Mouse (Mus musculus): ENCODE measurements around the gene Stim2. TPM values are rescaled to one million over a fixed set of nuclear protein-coding genes. Genes with fewer than 3 reads are reported as not detected.

Stim2 gene
- total and polyA plus RNA-seq, 2 experiments, result 12.2 to 13.2 TPM

- DNase-seq (ENCODE audit: extremely low read depth, low read depth, low spot score), result no peak
- no peak overlapping the region for H3K27ac ChIP-seq (replicated peaks; ENCODE audit: insufficient read depth, low read depth, low read length)
- WGBS, result 55% methylated on average over 4 of the region's 4 CpGs
Measured at GRCm38 (mm10) chr5:54163890-54164289, 165.6 kb downstream of the Stim2 start.

More at GRCm38 (mm10) chr5:54163890-54164289, 165.6 kb downstream of the Stim2 start:
- Histone ChIP-seq H3K9ac (ENCODE audit: low read depth, low read length) (no peak overlapping the region), H3K79me2 (ENCODE audit: control insufficient read depth, insufficient read depth, low read length) (no peaks in the 10 kb centered on the region), H3K27me3 (ENCODE audit: control insufficient read depth, insufficient read depth, low read length) (no peaks in the 10 kb centered on the region), H3K36me3 (ENCODE audit: control insufficient read depth, insufficient read depth, low read length) (no peaks in the 10 kb centered on the region), H3K4me3 (ENCODE audit: insufficient read depth, low read depth, low read length) (no peak overlapping the region), H3K4me1 (ENCODE audit: control insufficient read depth, insufficient read depth, low read length) (no peaks in the 10 kb centered on the region)
- TF ChIP-seq POLR2A (IDR thresholded peaks at IDR 0.05; ENCODE audit: extremely low read depth, insufficient read depth, low read length) (no peak), CTCF (IDR thresholded peaks at IDR 0.05; ENCODE audit: low read depth, low read length) (no peak)

Other genes starting within 250 kb of the Stim2 start
- 4.7 and 6.9 TPM in 2 replicates for gene Tbc1d19, start 188.9 kb upstream of the Stim2 start, total RNA-seq (2014; rRNA removed)
- gene Tbc1d19, start 188.9 kb upstream of the Stim2 start, polyA plus RNA-seq (2012; rRNA removed), result 1.2 and 1.4 TPM in 2 replicates

Data from liver, adult 2 months (tissue).